ENCODE assay signal across 8 mouse cellular contexts in the genomic region with DNA sequence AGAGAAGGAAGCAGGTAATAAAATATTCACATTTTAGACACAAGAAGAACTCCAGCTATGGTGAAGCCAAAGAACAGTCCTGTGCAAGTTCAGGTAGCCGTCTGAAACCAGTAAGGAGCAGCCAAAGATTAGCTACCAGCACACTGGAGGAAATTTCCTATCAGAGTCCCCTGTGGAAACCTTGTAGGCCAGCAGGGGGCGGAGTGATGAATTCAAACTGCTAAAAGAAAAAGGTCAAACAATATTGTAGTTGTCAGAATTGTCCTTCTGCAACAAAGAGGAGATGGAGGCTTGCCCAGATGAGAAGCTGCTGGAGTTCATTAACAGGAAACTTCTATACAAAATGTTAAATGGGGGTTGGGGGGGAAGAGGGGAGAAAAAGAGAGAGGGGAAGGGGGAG.
A peak's percentile ranks its signal among the peaks of the same experiment; 100 is the strongest.
DNase-seq lines count a peak whose midpoint lies in the region; ATAC-seq and TF ChIP-seq lines count a peak whose summit lies in the region.

No protein-coding gene starts in this region.

- no peak for ATAC-seq in forebrain, embryonic 12.5 days (ENCODE audit: low FRiP score)
- ATAC-seq in midbrain, embryonic 14.5 days (ENCODE audit: low FRiP score, low TSS enrichment), result no peak
- no peak for ATAC-seq in midbrain, embryonic 16.5 days
- peak; percentile 58 for ATAC-seq in megakaryocyte progenitor cell, adult 5-6 weeks (replicated peaks; ENCODE audit: poor library complexity)
- no peak for ATAC-seq in megakaryocyte, adult 5-6 weeks (ENCODE audit: poor library complexity, severe bottlenecking)

- DNase-seq in forebrain, embryonic 10.5 days (ENCODE audit: extremely low spot score, low spot score), result peak; percentile 34
- DNase-seq in midbrain, embryonic 14.5 days, result peak; percentile 63
- peak; percentile 16 to 63 for DNase-seq in layer of hippocampus, adult 2 months (ENCODE audit: low spot score in 2 of 2)

- no peaks in the 10 kb centered on the region for H3K9me3 ChIP-seq in forebrain, embryonic 10.5 days
- no peaks in the 10 kb centered on the region for H3K9me3 ChIP-seq in forebrain, embryonic 12.5 days
- no peaks in the 10 kb centered on the region for H3K9me3 ChIP-seq in midbrain, embryonic 14.5 days (ENCODE audit: control insufficient read depth, low read length)
- no peaks in the 10 kb centered on the region for H3K9me3 ChIP-seq in midbrain, embryonic 16.5 days (replicated peaks; ENCODE audit: control insufficient read depth, low read length, poor library complexity, severe bottlenecking)

- H3K27me3 ChIP-seq in forebrain, embryonic 10.5 days (ENCODE audit: poor library complexity, severe bottlenecking), result no peaks in the 10 kb centered on the region
- H3K27me3 ChIP-seq in forebrain, embryonic 12.5 days, result no peaks in the 10 kb centered on the region
- H3K27me3 ChIP-seq in midbrain, embryonic 14.5 days (ENCODE audit: control insufficient read depth, insufficient read depth, low read length), result no peaks in the 10 kb centered on the region
- no peaks in the 10 kb centered on the region for H3K27me3 ChIP-seq in midbrain, embryonic 16.5 days (ENCODE audit: control insufficient read depth, insufficient read depth, low read depth, low read length)

- H3K4me1 ChIP-seq in forebrain, embryonic 10.5 days, result no peaks in the 10 kb centered on the region
- no peaks in the 10 kb centered on the region for H3K4me1 ChIP-seq in forebrain, embryonic 12.5 days
- H3K4me1 ChIP-seq in midbrain, embryonic 14.5 days (ENCODE audit: control insufficient read depth, insufficient read depth, low read length), result no peaks in the 10 kb centered on the region
- H3K4me1 ChIP-seq in midbrain, embryonic 16.5 days (ENCODE audit: control insufficient read depth, insufficient read depth, low read length), result no peaks in the 10 kb centered on the region
- H3K4me1 ChIP-seq in cortical plate, adult 2 months (ENCODE audit: control insufficient read depth, insufficient read depth, low read length), result no peaks in the 10 kb centered on the region

- no peak overlapping the region for H3K4me3 ChIP-seq in forebrain, embryonic 10.5 days
- H3K4me3 ChIP-seq in forebrain, embryonic 12.5 days (replicated peaks), result no peak overlapping the region
- no peak overlapping the region for H3K4me3 ChIP-seq in midbrain, embryonic 14.5 days (replicated peaks; ENCODE audit: low read depth, low read length)
- no peak overlapping the region for H3K4me3 ChIP-seq in midbrain, embryonic 16.5 days (ENCODE audit: low read depth, low read length)
- H3K4me3 ChIP-seq in cortical plate, adult 2 months (ENCODE audit: insufficient read depth, low read length), result no peak overlapping the region
- no peak overlapping the region for H3K4me3 ChIP-seq in layer of hippocampus, adult 2 months

- WGBS in forebrain, embryonic 10.5 days, result 30% methylated on average over 2 of the region's 2 CpGs
- 27% methylated on average over 2 of the region's 2 CpGs for WGBS in forebrain, embryonic 12.5 days
- 29% methylated on average over 2 of the region's 2 CpGs for WGBS in midbrain, embryonic 14.5 days
- 31% methylated on average over 2 of the region's 2 CpGs for WGBS in midbrain, embryonic 16.5 days

- peak; percentile 39; the same call in 1 of the 2 replicates for TF ChIP-seq CTCF in cortical plate, adult 2 months (IDR thresholded peaks at IDR 0.05; ENCODE audit: extremely low read depth, insufficient read depth, low read length)
- peak; percentile 80 for TF ChIP-seq CTCF in layer of hippocampus, adult 2 months (conservative IDR thresholded peaks at IDR 0.05)

- H3K36me3 ChIP-seq in forebrain, embryonic 10.5 days (replicated peaks), result no peaks in the 10 kb centered on the region
- no peaks in the 10 kb centered on the region for H3K36me3 ChIP-seq in forebrain, embryonic 12.5 days (replicated peaks)
- H3K36me3 ChIP-seq in midbrain, embryonic 14.5 days (ENCODE audit: control insufficient read depth, insufficient read depth, low read length), result no peaks in the 10 kb centered on the region
- H3K36me3 ChIP-seq in midbrain, embryonic 16.5 days (ENCODE audit: control insufficient read depth, insufficient read depth, low read length), result no peaks in the 10 kb centered on the region

- TF ChIP-seq POLR2A in cortical plate, adult 2 months (IDR thresholded peaks at IDR 0.05; ENCODE audit: extremely low read depth, insufficient read depth, low read length), result no peak

- no peak overlapping the region for H3K27ac ChIP-seq in forebrain, embryonic 10.5 days
- no peak overlapping the region for H3K27ac ChIP-seq in forebrain, embryonic 12.5 days
- no peak overlapping the region for H3K27ac ChIP-seq in midbrain, embryonic 14.5 days (replicated peaks; ENCODE audit: low read depth, low read length)
- no peak overlapping the region for H3K27ac ChIP-seq in midbrain, embryonic 16.5 days (ENCODE audit: low read length)
- no peak overlapping the region for H3K27ac ChIP-seq in cortical plate, adult 2 months (ENCODE audit: insufficient read depth, low read length)
- no peak overlapping the region for H3K27ac ChIP-seq in layer of hippocampus, adult 2 months

- no peak overlapping the region for H3K4me2 ChIP-seq in forebrain, embryonic 12.5 days
- H3K4me2 ChIP-seq in midbrain, embryonic 14.5 days (ENCODE audit: low read length), result no peak overlapping the region
- no peak overlapping the region for H3K4me2 ChIP-seq in midbrain, embryonic 16.5 days (ENCODE audit: low read length)

- no peak overlapping the region for H3K9ac ChIP-seq in forebrain, embryonic 12.5 days
- no peak overlapping the region for H3K9ac ChIP-seq in midbrain, embryonic 14.5 days (replicated peaks; ENCODE audit: low read length)
- no peak overlapping the region for H3K9ac ChIP-seq in midbrain, embryonic 16.5 days (ENCODE audit: low read depth, low read length)
